Mouse (Mus musculus): Measurements from ENCODE around the gene Wbp4.

GRCm38 (mm10) chr14:79518761-79519662 lies 37.7 kb upstream of the Wbp4 start:
- TF ChIP-seq POLR2A (IDR thresholded peaks at IDR 0.05; ENCODE audit: borderline replicate concordance, insufficient read depth, low read length) (no peak), CTCF (IDR thresholded peaks at IDR 0.05; ENCODE audit: borderline replicate concordance, insufficient read depth, low read depth, low read length) (no peak)
